Mouse (Mus musculus): ENCODE measurements around the gene Zfp646. TPM values are rescaled to one million over a fixed set of nuclear protein-coding genes. Genes with fewer than 3 reads are reported as not detected.

The Zfp646 gene
- polyA plus RNA-seq (2012; rRNA removed): 16.3 and 17.3 TPM in 2 replicates

DNA sequence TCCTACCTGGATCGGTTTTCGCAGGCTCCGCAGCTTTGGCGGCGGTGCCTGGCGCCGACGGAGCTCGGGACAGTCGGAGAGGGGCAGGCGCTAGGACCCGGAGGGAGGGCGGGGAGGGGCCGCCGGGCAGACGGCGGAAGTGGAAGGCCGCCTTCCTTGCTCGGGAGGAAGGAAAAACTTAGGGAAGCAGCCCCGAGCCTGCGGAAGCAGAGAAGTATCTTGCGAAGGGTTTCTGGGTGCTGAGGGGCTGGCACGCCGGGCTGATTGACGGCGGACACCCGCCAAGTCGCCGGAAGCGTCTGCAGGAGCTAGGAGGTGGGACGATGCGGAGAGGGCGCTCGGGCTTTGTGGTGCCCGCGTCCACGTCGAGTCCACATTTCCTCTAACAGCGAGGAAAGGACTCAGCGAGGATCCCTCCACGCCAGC is at the start of gene Zfp646:
Gene Zfp646 (plus strand): TSS at position 181 of the 426 bp plus-strand sequence.

GRCm38 (mm10) chr7:127876467-127877348 is 687 bp downstream of the Zfp646 start, which contains the start of gene Zfp668:
Gene Zfp668 (minus strand): TSS chr7:127876828.

DNA sequence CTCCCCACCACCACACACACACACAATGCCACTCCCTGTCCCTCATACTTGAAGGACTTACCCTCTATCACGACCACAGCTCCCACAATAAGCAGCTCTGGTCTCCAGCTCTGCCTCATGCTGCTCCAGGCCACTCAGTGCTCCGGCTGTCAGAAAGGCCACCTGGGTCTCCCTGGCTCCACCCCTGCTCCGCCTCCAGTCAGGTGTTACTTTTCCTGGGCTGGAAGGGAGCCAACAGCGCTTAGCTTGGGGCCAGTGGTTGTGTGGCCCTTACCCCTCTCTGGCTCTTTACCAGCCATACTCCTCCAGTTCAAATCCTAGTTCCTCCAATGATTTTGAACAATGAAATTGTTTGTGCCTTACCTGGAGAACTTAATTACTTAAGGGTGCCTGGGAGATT is 14.8 kb downstream of the Zfp646 start, which contains the start of gene Prss53:
Gene Prss53 (minus strand): TSS at position 173 of the 400 bp plus-strand sequence.

GRCm38 (mm10) chr7:127895442-127895841 is 19.4 kb downstream of the Zfp646 start, which contains the start of the genes Gm21974 and Vkorc1:
Gene Gm21974 (minus strand): TSS chr7:127895454.
Gene Vkorc1 (minus strand): TSS chr7:127895617.

GRCm38 (mm10) chr7:127903971-127904796 is 28.2 kb downstream of the Zfp646 start, which contains the start of gene Bckdk:
Gene Bckdk (plus strand): TSS chr7:127904082.

DNA sequence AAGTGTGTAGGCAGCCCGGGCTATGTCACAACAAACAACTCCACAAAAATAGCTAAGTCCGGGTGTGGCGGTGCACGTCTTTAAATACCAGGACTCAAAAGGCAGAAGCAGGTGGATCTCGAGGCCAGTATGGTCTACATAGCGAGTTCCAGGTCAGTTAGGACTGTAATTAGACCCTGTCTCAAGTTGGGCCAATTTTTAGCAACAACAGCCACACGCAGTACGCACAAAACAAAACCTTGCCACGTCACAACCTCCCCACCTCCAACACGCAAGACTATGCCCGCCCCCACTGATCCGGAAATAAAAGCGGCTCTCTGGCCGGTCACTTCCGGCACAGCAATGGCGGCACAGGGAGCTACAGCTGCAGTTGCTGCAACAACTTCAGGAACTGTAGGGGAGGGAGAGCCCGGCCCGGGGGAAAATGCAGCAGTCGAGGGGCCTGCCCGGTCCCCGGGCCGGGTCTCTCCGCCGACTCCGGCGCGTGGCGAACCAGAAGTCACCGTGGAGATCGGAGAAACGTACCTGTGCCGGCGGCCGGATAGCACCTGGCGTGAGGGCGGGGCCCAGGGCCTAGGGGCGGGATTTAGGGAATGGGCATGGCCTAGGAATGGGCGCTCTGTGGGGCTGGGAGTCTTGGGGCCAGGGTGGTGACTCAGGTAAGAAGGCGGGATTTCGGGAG is 36.3 kb downstream of the Zfp646 start, which contains the start of gene Kat8:
Gene Kat8 (plus strand): TSS at position 327 of the 682 bp plus-strand sequence.

GRCm38 (mm10) chr7:127929923-127930322 is 53.9 kb downstream of the Zfp646 start, which contains the start of gene Prss8:
Gene Prss8 (minus strand): TSS chr7:127930104.

Other genes starting within 250 kb of the Zfp646 start
- 55.6 and 57.5 TPM in 2 replicates for gene Bcl7c, start 167.3 kb upstream of the Zfp646 start, polyA plus RNA-seq (2012; rRNA removed)
- 10.1 and 11.8 TPM in 2 replicates for gene Ctf1, start 163.5 kb upstream of the Zfp646 start, polyA plus RNA-seq (2012; rRNA removed)
- gene Ctf2, start 144.1 kb upstream of the Zfp646 start, polyA plus RNA-seq (2012; rRNA removed): not detected in 2 replicates
- 122 and 135 TPM in 2 replicates for gene Fbxl19, start 131.7 kb upstream of the Zfp646 start, polyA plus RNA-seq (2012; rRNA removed)
- gene Orai3, start 106.4 kb upstream of the Zfp646 start, polyA plus RNA-seq (2012; rRNA removed): 9.1 and 11.1 TPM in 2 replicates
- gene Setd1a, start 99.6 kb upstream of the Zfp646 start, polyA plus RNA-seq (2012; rRNA removed): 9.1 and 11.1 TPM in 2 replicates
- gene Gm49388, start 90.6 kb upstream of the Zfp646 start, polyA plus RNA-seq (2012; rRNA removed): 0.20 and 0.35 TPM in 2 replicates
- 12.5 and 14.7 TPM in 2 replicates for gene Hsd3b7, start 75.6 kb upstream of the Zfp646 start, polyA plus RNA-seq (2012; rRNA removed)
- 43.4 and 52.4 TPM in 2 replicates for gene Stx4a, start 51.9 kb upstream of the Zfp646 start, polyA plus RNA-seq (2012; rRNA removed)
- gene Stx1b, start 51.7 kb upstream of the Zfp646 start, polyA plus RNA-seq (2012; rRNA removed): 104 and 129 TPM in 2 replicates
- gene Zfp668, start 607 bp downstream of the Zfp646 start, polyA plus RNA-seq (2012; rRNA removed): 14.1 and 18.4 TPM in 2 replicates
- gene Prss53, start 14.7 kb downstream of the Zfp646 start, polyA plus RNA-seq (2012; rRNA removed): 2.9 and 3.0 TPM in 2 replicates
- gene Gm21974, start 19.2 kb downstream of the Zfp646 start, polyA plus RNA-seq (2012; rRNA removed): not detected in 2 replicates
- gene Vkorc1, start 19.4 kb downstream of the Zfp646 start, polyA plus RNA-seq (2012; rRNA removed): 68.8 and 78.8 TPM in 2 replicates
- 44.6 and 48.7 TPM in 2 replicates for gene Bckdk, start 27.9 kb downstream of the Zfp646 start, polyA plus RNA-seq (2012; rRNA removed)
- 48.7 and 49.7 TPM in 2 replicates for gene Kat8, start 36.3 kb downstream of the Zfp646 start, polyA plus RNA-seq (2012; rRNA removed)
- gene Prss8, start 53.9 kb downstream of the Zfp646 start, polyA plus RNA-seq (2012; rRNA removed): 0.57 and 1.2 TPM in 2 replicates
- gene Prss36, start 70.5 kb downstream of the Zfp646 start, polyA plus RNA-seq (2012; rRNA removed): 14.2 and 14.7 TPM in 2 replicates
- gene Fus, start 91.2 kb downstream of the Zfp646 start, polyA plus RNA-seq (2012; rRNA removed): 556 and 596 TPM in 2 replicates
- gene Pycard, start 117.6 kb downstream of the Zfp646 start, polyA plus RNA-seq (2012; rRNA removed): 4.5 and 7.3 TPM in 2 replicates
- 0.53 and 3.0 TPM in 2 replicates for gene Trim72, start 127.7 kb downstream of the Zfp646 start, polyA plus RNA-seq (2012; rRNA removed)
- 1.1 and 1.7 TPM in 2 replicates for gene Itgam, start 186.4 kb downstream of the Zfp646 start, polyA plus RNA-seq (2012; rRNA removed)
- gene Gm49368, start 186.5 kb downstream of the Zfp646 start, polyA plus RNA-seq (2012; rRNA removed): not detected in 2 replicates